Mouse (Mus musculus) heart, postnatal 0 days (tissue): ENCODE measurements around the gene Erg.

Experiments
- CTCF ChIP-seq: IDR thresholded peaks from 2 replicates; pipeline ENCODE4 v1.5.1; 2016; ENCODE audit warnings: antibody characterized with exemption, control low read depth, low read depth
- EP300 ChIP-seq: IDR thresholded peaks from 2 replicates; pipeline ENCODE4 v1.6.1; 2016; ENCODE audit warnings: antibody characterized with exemption, low read depth

- TF ChIP-seq CTCF: no peak
- no peak for TF ChIP-seq EP300
These were observed 129.4 kb downstream of the Erg start for GRCm38 (mm10) chr16:95457006-95457405.
